Comparison of ENCODE assay signal across 9 mouse cellular contexts in genomic region chr2:180678609-180679140, GRCm38 (mm10). TPM values are rescaled to one million over a fixed set of nuclear protein-coding genes. Genes with fewer than 3 reads are reported as not detected.
DNase-seq lines count a peak whose midpoint lies in the region; ATAC-seq lines count a peak whose summit lies in the region.
"Had no signal": no experiment of that assay in that cellular context is flagged by ENCODE, and none has a peak within 500 bp of the region (broad histone marks: within the 10 kb centered on the region; RNA-seq: fewer than 3 reads in every experiment).

No protein-coding gene starts in this region.

- H3K4me3 ChIP-seq in embryonic facial prominence, embryonic 13.5 days, result no peak overlapping the region
- no peak overlapping the region for H3K4me3 ChIP-seq in heart, embryonic 14.5 days (ENCODE audit: control insufficient read depth in 1 of 2, insufficient read depth in 1 of 2, low read depth in 1 of 2, low read length in 2 of 2)
- no peak overlapping the region for H3K4me3 ChIP-seq in liver, embryonic 11.5 days (ENCODE audit: low read depth, low read length)
- no peak overlapping the region for H3K4me3 ChIP-seq in stomach, embryonic 15.5 days (replicated peaks)
- H3K4me3 ChIP-seq: erythroblast, embryonic 14.5 days had no signal

- H3K4me1 ChIP-seq in embryonic facial prominence, embryonic 13.5 days, result no peaks in the 10 kb centered on the region
- H3K4me1 ChIP-seq in heart, embryonic 14.5 days (ENCODE audit: control insufficient read depth in 2 of 2, insufficient read depth in 2 of 2, low read length in 2 of 2), result no peaks in the 10 kb centered on the region
- no peaks in the 10 kb centered on the region for H3K4me1 ChIP-seq in liver, embryonic 11.5 days (replicated peaks; ENCODE audit: control insufficient read depth, insufficient read depth, low read length)
- H3K4me1 ChIP-seq in stomach, embryonic 15.5 days, result no peaks in the 10 kb centered on the region

- no peak overlapping the region for H3K27ac ChIP-seq in embryonic facial prominence, embryonic 13.5 days
- no peak overlapping the region for H3K27ac ChIP-seq in heart, embryonic 14.5 days (replicated peaks in 1 of 2; ENCODE audit: control insufficient read depth in 1 of 2, insufficient read depth in 1 of 2, low read depth in 2 of 2, low read length in 2 of 2)
- H3K27ac ChIP-seq in liver, embryonic 11.5 days (ENCODE audit: low read depth, low read length), result no peak overlapping the region
- no peak overlapping the region for H3K27ac ChIP-seq in stomach, embryonic 15.5 days

- H3K36me3 ChIP-seq in embryonic facial prominence, embryonic 13.5 days, result peaks cover 57% of the 10 kb centered on the region
- H3K36me3 ChIP-seq in heart, embryonic 14.5 days (ENCODE audit: control insufficient read depth, insufficient read depth, low read length), result peaks cover 60% of the 10 kb centered on the region
- peaks cover 23% of the 10 kb centered on the region for H3K36me3 ChIP-seq in liver, embryonic 11.5 days (ENCODE audit: control insufficient read depth, insufficient read depth, low read length)
- H3K36me3 ChIP-seq in stomach, embryonic 15.5 days, result peaks cover 28% of the 10 kb centered on the region

- peak; percentile 83 for DNase-seq in CD4-positive, CD25-positive, alpha-beta regulatory T cell, adult 2 months (ENCODE audit: low read depth, low spot score)
- DNase-seq in adrenal gland, postnatal 25 days, result peak; percentile 38
- DNase-seq in kidney, postnatal 10 days, result peak; percentile 77
- DNase-seq in liver, embryonic 11.5 days (ENCODE audit: low spot score), result peak; percentile 63
- DNase-seq in natural killer cell, adult 2 months (ENCODE audit: low spot score in 2 of 2), result peak; percentile 64 to 76

- ATAC-seq in embryonic facial prominence, embryonic 13.5 days (ENCODE audit: insufficient number of reproducible peaks, insufficient read depth, low FRiP score, low TSS enrichment, low read depth), result peak; percentile 35; the same call in 1 of the 2 replicates
- ATAC-seq in heart, embryonic 14.5 days (ENCODE audit: insufficient number of reproducible peaks, insufficient read depth, low FRiP score, low read depth), result peak; percentile 45; the same call in 1 of the 2 replicates
- ATAC-seq in liver, embryonic 11.5 days (replicated peaks; ENCODE audit: low FRiP score), result peak; percentile 48
- ATAC-seq in stomach, embryonic 15.5 days (ENCODE audit: insufficient read depth, low FRiP score, low read depth), result peak; percentile 41

- H3K9ac ChIP-seq in embryonic facial prominence, embryonic 13.5 days, result no peak overlapping the region
- no peak overlapping the region for H3K9ac ChIP-seq in heart, embryonic 14.5 days (ENCODE audit: low read length)
- H3K9ac ChIP-seq in liver, embryonic 11.5 days (ENCODE audit: low read depth, low read length), result no peak overlapping the region
- H3K9ac ChIP-seq in stomach, embryonic 15.5 days, result no peak overlapping the region

- no peaks in the 10 kb centered on the region for H3K27me3 ChIP-seq in embryonic facial prominence, embryonic 13.5 days
- no peaks in the 10 kb centered on the region for H3K27me3 ChIP-seq in heart, embryonic 14.5 days (ENCODE audit: control insufficient read depth, insufficient read depth, low read length)
- no peaks in the 10 kb centered on the region for H3K27me3 ChIP-seq in liver, embryonic 11.5 days (replicated peaks; ENCODE audit: control insufficient read depth, insufficient read depth, low read length)
- no peaks in the 10 kb centered on the region for H3K27me3 ChIP-seq in stomach, embryonic 15.5 days (replicated peaks)

- H3K9me3 ChIP-seq in embryonic facial prominence, embryonic 13.5 days, result no peaks in the 10 kb centered on the region
- H3K9me3 ChIP-seq in heart, embryonic 14.5 days (ENCODE audit: control insufficient read depth, low read length), result no peaks in the 10 kb centered on the region
- no peaks in the 10 kb centered on the region for H3K9me3 ChIP-seq in liver, embryonic 11.5 days (ENCODE audit: control insufficient read depth, low read length)
- H3K9me3 ChIP-seq in stomach, embryonic 15.5 days, result no peaks in the 10 kb centered on the region

- 25% methylated on average over 4 of the region's 4 CpGs for WGBS in embryonic facial prominence, embryonic 13.5 days
- WGBS in heart, embryonic 14.5 days, result 31% methylated on average over 4 of the region's 4 CpGs
- WGBS in liver, embryonic 11.5 days, result 25% methylated on average over 4 of the region's 4 CpGs
- 27% methylated on average over 4 of the region's 4 CpGs for WGBS in stomach, embryonic 15.5 days

- H3K4me2 ChIP-seq in embryonic facial prominence, embryonic 13.5 days, result no peak overlapping the region
- no peak overlapping the region for H3K4me2 ChIP-seq in heart, embryonic 14.5 days (ENCODE audit: low read length)
- H3K4me2 ChIP-seq in liver, embryonic 11.5 days, result no peak overlapping the region
- no peak overlapping the region for H3K4me2 ChIP-seq in stomach, embryonic 15.5 days

RNA-seq across cellular contexts. Expression of gene Dido1, which starts 31.1 kb away (rescaled TPM):
- 49.8 and 53.0 TPM in 2 replicates for total RNA-seq in adrenal gland, postnatal 25 days (2021)
- polyA plus RNA-seq in embryonic facial prominence, embryonic 13.5 days (2015; fragmentation: Nextera tagmentation; extraction: Ambion mirVana), result 36.3 and 36.5 TPM in 2 replicates
- polyA plus RNA-seq in heart, embryonic 14.5 days (2014; fragmentation: Nextera tagmentation; extraction: Ambion mirVana), result 16.4 and 18.9 TPM in 2 replicates
- 28.7 and 29.8 TPM in 2 replicates for polyA plus RNA-seq in liver, embryonic 11.5 days (2014; fragmentation: Nextera tagmentation; extraction: Ambion mirVana)
- polyA plus RNA-seq in stomach, embryonic 15.5 days (2015; fragmentation: Nextera tagmentation; extraction: Ambion mirVana), result 25.2 and 26.8 TPM in 2 replicates

RNA-seq across cellular contexts. Expression of gene Gid8, which starts 31.2 kb away (rescaled TPM):
- total RNA-seq in adrenal gland, postnatal 25 days (2021), result 63.0 and 72.3 TPM in 2 replicates
- polyA plus RNA-seq in embryonic facial prominence, embryonic 13.5 days (2015; fragmentation: Nextera tagmentation; extraction: Ambion mirVana), result 62.8 and 66.5 TPM in 2 replicates
- polyA plus RNA-seq in heart, embryonic 14.5 days (2014; fragmentation: Nextera tagmentation; extraction: Ambion mirVana), result 49.0 and 50.5 TPM in 2 replicates
- polyA plus RNA-seq in liver, embryonic 11.5 days (2014; fragmentation: Nextera tagmentation; extraction: Ambion mirVana), result 95.7 and 102 TPM in 2 replicates
- 61.4 TPM in 2 replicates for polyA plus RNA-seq in stomach, embryonic 15.5 days (2015; fragmentation: Nextera tagmentation; extraction: Ambion mirVana)

RNA-seq across cellular contexts. Expression of gene Tcfl5, which starts 36.2 kb away (rescaled TPM):
- not detected in 2 replicates for total RNA-seq in adrenal gland, postnatal 25 days (2021)
- 0.28 and 0.65 TPM in 2 replicates for polyA plus RNA-seq in embryonic facial prominence, embryonic 13.5 days (2015; fragmentation: Nextera tagmentation; extraction: Ambion mirVana)
- not detected in 2 replicates for polyA plus RNA-seq in heart, embryonic 14.5 days (2014; fragmentation: Nextera tagmentation; extraction: Ambion mirVana)
- polyA plus RNA-seq in liver, embryonic 11.5 days (2014; fragmentation: Nextera tagmentation; extraction: Ambion mirVana), result 0.15 and 0.29 TPM in 2 replicates
- 0.12 and 0.21 TPM in 2 replicates for polyA plus RNA-seq in stomach, embryonic 15.5 days (2015; fragmentation: Nextera tagmentation; extraction: Ambion mirVana)
- polyA plus RNA-seq: erythroblast, embryonic 14.5 days had no signal

RNA-seq across cellular contexts. Expression of gene Slc17a9, which starts 46.4 kb away (rescaled TPM):
- 1.1 and 2.2 TPM in 2 replicates for total RNA-seq in adrenal gland, postnatal 25 days (2021)
- polyA plus RNA-seq in embryonic facial prominence, embryonic 13.5 days (2015; fragmentation: Nextera tagmentation; extraction: Ambion mirVana), result 0.70 and 1.4 TPM in 2 replicates
- polyA plus RNA-seq in heart, embryonic 14.5 days (2014; fragmentation: Nextera tagmentation; extraction: Ambion mirVana), result 0.43 and 0.55 TPM in 2 replicates
- polyA plus RNA-seq in liver, embryonic 11.5 days (2014; fragmentation: Nextera tagmentation; extraction: Ambion mirVana), result 4.3 and 4.7 TPM in 2 replicates
- polyA plus RNA-seq in stomach, embryonic 15.5 days (2015; fragmentation: Nextera tagmentation; extraction: Ambion mirVana), result 3.8 and 4.3 TPM in 2 replicates
